Mouse (Mus musculus): ENCODE measurements around the gene Poldip3.
A peak's percentile ranks its signal among the peaks of the same experiment; 100 is the strongest.
"Not testable (repeated sequence)": the region's sequence is repeated elsewhere in the genome, so short reads cannot be mapped to it uniquely, and the experiment has no call there.

The Poldip3 gene

DNA sequence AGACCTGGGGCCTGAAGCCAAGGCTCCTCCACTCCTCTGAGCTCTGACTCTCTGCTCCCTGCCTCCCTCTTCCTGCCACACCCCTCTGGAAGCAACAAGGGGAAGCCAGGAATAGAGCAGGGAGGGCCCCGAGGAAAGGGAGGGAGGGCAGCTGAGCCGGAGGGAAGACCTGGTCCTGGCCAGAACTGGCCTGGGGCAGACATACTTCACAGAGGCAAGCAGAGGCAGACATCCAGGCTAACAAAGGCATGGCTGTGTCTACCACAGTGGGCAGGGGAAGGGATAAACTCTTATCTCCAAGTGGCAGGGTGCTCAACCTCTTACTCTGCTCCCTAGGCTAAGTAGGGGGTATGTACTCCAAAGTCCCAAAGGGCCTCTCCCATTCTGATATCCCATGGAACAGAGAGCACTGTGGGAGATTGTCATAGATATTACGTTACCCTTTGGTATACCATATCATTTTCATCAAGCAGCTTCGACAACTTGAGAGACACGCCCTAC lies 15.8 kb upstream of the Poldip3 start:
- peak; percentile 79 for DNase-seq

DNA sequence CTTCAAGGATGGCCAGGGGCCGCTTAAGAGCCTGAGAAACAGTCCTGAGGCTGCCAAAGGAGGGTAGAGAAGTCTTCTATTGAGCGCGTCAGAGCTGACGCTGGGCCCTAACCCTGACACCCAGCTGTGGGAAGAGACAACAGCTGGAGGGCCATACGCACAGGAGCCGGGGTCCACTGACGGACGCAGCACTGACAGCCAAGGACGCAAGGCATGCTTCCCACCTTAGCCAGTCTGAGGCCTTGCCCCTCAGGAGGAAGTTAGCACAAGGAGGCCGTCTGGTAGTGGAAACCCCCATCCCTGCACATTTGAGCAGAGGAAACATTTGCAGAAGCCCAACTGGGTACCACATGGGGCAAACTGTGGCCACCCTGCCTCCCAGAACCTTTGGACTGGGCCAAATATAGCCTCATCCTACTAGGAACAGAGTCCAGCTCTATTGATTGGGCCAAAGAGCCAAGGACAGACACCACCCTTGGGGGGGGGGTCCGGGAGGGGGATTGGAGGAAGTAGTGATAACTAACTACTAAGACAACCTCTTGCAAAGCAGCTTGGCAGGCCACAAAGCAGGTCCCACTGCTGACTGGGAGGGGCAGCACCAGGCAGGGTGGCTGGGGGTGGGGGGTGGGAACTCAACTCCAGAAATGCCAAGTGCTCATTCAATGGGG lies 13.8 kb upstream of the Poldip3 start:
- no peak for DNase-seq

DNA sequence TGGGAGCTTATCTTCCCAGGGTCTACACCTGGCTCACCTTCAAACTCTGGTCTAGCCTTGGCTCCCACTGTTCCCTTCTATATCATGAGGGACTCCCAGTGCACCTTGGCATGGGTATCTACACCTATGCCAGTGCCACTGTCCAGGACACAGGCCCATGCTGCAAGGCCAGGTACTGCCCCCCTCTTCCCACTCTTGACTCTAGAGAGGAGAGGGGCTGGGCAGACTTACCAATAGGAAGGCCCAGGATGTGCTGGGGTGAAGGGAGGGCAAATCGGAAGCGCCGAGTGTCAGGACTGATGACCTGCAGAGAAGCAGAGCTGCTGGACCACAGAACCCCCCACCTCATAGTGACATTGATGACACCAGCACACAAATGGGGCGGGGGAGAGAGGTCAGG lies 12.8 kb upstream of the Poldip3 start:
- DNase-seq = no peak

DNA sequence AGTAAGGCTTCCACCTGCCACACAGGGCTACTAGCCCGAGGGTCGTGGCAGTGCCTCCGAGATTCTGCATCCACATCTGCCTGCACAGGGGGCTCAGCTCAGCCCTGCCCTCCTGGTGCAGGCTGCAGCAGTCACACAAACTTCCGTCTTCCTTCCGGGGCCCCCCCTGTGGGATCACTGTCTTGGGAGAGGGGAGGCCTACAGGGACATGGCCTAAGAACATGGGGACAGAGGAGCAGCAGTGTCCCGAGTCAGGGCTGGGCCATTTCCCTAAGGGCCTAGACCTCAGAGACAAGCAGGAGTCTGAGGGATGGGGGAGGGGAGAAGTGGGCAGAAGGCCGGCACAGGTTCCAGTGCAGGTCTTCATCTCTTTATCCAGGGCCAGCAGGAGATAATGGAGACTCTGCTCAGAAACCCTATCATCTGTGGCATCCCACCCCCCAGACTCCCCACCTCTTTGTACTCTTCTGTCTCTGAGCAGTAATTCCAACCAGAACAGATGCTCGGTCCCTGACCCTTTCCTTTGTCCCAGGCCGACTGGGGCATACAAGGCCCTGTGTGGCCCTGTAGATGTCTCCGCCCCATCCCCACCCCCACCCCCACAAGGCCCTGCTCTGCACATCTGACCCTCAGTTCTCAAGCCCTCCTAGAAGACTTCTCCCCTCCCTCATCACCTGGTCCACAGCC lies 12.0 kb upstream of the Poldip3 start:
- no peak for DNase-seq

DNA sequence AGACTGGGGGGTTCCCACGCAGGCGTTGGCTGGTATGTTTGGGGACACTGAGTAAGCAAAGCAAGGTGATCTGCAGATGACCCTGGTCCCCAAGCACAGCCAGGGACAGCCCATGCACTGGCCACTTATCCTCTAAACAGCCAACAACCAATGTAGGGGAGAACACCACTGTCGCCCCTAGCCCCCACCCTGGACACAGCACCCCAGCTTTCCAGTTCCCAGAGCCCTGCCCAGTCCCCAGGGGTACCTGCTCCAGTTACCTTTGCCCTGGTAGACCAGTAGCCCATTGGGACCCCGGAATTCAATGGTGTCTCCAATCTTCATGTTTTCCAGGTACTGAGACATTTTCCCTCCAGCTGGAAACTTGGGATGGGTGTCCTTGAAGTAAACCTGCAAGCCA lies 11.4 kb upstream of the Poldip3 start:
- no peak for DNase-seq

DNA sequence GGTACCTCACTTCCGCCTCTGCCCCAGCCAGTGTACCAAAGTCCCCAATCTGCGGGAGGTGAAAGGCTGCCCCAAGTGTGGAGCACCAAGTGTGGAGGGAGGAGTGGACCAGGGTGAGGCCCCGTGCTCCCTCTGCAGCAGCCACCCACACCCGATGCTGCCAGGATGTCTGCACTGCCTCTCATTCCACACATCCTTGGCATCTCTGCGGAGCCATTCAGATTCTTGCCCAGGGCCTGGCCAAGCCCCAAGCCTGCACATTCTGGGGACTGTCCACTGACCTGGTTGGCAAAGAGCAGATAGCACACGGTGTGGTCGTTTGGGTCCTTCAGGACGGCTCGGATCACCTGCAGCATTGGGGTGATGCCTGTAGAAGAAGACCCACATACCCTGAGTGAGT lies 10.6 kb upstream of the Poldip3 start:
- peak; percentile 37 for DNase-seq

DNA sequence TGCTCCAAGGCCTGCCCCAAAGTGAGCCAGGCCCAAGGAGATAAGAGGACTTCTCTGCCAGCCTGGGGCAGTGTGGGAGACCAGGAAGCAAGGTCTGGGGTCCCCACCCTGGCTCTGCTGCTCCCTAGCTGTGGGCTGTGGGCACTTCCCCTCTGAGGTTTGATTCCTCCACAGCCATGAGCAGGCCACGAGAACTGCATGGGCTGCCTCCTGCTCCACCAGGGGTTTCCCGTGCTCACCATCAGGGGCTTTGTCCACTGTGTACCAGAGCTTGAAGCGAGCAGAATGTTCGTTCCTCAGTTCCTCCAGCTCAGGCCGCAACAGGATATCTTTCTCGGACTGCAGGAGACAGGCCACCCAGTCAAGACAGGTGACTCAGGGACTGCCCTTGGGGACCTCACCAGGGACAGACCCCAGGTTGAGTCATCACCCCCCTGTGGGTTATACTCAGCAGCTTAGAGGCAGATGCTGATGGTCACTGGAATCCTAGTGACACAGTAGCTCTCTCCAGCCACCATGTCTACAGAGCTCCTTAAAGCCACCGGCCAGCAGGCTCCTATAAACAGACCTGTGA lies 9.5 kb upstream of the Poldip3 start:
- DNase-seq = no peak

DNA sequence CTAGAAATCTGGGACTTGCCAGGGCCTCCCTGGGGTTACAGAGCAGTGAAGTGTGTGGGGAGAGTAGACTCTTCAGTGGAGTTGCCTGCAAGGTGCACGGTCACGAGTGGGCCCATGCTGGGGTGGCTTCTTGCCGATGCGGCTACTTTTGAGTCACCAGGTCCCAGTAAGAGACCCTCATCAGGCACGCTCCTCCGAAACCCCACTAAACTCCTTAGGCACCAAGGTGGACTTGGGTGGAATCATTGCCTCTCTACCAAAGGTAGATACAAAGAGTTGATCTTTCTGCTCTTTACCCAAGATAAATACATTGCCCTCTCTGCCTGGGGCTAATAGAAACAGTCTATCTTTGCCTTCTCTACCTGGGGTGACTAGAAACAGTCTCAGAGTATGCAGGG lies 8.5 kb upstream of the Poldip3 start:
- no peak for DNase-seq

DNA sequence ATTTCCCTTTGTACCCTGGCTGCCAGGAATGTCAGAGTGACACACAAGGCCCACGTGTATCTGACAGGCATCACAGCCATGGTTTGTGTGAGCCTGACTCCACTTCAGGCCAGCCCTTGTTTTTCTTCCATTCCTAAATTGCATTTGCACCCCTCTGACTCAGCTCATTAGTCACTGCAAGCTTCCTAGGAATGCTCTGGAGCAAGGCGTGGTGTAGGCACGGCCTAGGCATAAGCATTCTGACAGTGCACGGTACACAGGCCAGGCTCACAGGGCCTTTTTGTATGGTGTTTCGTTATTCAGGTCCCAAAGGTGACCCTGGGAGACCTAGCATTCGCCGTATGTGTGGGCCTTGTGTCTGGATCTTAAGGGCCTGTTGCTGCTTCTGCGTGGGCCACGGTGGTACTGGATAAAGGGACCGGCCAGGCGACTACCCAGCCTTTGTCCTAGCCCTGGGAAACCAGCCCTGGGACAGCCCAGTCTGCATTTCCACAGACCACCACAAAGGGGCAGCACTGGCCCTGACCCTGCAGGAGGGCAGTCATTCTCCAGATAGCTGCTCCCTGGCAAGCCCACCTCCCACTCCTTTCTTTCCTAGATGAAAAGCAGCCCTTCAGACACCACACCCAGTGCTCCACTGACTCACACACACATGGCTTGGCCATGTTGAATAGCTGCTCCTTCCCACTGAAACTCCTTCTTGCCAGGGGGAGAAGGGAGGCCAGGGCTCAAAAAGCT lies 7.9 kb upstream of the Poldip3 start:
- peak; percentile 80 for DNase-seq

DNA sequence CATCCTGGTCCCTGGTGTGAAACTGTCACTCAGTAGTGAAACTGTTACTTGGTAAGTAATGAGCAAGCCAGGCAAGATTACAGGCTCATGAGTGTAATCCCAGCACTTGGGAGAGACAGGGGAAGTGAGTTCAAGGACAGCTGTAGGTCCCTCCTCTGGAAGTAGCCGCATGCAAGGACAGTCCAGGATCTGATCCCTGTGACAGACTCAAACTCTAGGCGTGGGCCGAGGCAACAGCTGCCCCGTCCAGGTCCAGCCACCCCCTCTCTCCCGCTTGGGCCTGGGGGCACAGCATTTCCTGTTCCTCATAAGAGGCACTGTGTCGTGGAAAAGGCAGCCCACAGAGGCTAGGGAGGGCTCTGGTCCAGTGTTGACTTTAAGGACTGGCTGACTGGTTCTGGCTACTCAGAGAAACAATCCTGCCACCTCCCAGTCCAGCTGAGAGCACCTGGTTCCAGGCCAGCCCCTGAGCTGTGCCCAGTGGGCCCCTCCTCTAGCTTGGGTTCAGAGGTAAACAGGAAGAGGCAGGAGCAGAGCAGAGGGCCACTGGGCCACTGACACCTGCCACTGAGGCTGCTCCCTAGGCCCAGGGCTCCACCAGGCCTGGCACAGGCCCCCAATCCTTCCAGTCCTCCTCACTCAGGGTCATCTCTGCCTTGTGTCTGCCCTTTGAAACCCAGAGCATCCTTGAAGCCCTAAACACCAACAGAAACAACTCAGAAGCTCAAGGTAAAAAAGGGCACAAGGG lies 6.7 kb upstream of the Poldip3 start:
- no peak for DNase-seq

DNA sequence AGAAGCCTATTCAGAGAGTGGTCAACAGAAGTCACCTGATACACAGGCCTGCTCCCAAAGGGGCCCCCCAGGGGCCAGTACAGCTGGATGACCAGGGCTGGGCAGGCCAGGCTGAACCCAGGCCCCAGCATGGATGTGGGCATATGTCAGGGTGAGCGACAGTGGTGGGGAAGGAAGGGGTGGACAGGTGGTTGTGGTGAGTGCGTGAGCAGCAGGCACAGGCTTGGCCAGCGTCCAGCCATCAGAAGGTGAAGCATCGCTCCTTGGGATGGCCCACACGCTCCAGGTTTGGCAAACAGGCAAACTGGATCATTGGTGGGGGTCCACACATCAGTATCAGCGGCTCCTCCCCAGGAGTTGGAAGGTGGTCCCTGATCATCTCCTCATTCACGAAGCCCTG lies 5.1 kb upstream of the Poldip3 start:
- DNase-seq = no peak

DNA sequence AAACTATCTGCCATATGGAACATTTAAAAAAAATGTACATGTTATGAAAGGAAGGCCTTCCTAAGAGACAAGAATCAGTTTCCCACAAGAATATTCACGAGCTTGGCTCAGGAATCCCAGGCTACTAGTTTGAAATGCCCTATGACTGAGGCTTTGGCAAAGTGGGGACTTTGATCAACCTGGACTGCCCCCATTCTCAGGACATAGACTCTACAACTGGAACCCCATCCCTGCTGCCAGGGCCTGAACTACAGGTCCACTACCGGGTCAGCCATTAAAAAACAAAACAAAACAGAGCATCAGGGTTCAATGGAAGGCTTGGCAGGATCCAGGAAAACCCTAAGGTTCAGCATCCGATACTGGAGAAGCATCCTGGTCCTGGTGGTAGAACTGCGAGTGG lies 1.5 kb upstream of the Poldip3 start:
- DNase-seq = no peak

DNA sequence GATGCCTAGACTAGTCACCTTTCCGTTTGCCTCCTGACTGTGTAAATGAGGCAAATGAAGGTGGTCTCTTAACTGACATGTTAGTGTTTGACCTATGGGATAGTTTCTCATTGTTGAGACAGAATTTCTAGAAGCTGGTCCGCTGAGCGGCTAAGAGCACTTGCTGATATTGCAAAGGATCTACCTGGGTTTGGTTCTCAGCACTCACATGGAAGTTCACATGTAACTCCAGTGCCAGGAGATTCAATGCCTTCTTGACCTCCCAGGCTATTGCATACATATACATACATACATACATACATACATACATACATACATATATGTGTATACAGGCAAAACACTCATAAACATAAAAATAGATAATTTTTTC lies 874 bp upstream of the Poldip3 start:
- no peak for DNase-seq

DNA sequence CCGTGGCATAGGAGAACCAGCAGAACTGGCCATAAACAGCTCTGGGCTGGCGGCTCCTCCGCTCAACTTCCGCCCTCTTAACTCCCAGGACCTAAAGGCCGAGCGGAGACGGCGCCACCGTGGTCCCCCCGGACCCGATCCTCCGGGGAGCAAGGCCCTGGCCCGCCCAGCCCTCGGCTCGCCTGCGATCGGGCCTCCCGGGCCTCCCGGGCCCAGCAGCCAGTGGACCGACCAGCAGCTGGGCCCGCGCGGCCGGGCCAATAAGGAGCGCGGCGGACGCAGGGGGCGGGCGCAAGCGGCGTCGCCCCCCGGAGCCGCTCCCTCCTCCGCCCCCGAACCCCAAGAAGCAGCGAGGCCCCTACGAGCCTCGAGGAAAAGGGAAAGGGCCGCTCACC lies 386 bp downstream of the Poldip3 start:
- no peak for DNase-seq

DNA sequence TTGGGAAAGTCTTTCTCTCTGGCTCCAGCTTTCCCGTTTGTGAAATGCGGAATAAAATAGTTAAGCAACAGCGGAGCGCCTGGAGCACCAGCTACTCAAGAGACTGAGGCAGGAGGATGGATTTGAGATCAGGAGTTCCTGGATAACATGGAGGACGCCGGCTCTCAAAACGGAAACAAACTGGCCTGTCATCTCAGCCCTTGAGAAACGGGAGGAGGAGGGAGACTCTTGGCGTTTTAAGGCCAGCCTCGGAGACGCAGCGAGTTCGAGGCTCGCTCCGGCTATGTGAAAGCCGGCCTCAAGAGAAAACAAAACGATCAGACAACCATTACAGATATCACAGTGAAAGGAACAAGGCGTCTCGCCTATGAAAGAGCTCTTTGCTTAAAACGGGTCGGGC lies 789 bp downstream of the Poldip3 start:
- DNase-seq = no peak

DNA sequence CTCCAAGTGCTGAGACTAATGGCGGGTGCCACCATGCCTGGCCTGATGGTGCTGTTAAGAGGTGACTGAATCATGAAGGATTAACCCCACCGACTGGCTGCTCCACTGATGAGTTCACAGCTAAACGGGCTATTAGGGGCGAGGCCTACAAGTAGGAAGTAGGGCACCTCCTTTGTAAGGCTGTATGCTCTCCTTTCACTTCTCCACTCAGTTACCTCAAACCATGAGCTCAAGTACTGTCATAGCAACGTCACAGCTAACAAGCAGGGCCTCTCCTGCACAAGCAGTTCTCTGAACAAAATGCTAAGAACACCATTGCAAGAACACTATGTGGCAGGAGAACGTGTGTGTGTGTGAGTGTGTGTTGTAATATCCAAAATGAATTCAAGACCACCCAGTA lies 3.6 kb downstream of the Poldip3 start:
- DNase-seq = no peak

DNA sequence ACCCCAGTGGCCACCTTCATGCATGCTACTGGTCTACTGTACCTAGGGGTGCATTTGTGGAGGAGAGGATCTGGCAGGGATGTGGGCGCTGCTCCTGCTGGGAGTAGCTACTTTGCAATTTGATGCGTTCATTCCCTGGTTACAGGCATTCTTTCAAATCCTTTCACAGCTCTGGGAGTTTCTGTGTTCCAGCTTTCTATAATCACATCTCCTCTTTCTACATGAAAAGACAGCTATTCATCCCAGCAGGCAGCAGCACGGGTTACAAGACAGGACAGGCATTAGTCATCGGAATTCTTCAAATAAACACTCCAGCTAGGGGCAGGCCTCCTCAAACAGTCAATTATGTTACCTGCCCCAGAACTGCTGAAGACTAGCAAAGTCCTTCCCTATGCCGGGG lies 6.3 kb downstream of the Poldip3 start:
- no peak for DNase-seq

DNA sequence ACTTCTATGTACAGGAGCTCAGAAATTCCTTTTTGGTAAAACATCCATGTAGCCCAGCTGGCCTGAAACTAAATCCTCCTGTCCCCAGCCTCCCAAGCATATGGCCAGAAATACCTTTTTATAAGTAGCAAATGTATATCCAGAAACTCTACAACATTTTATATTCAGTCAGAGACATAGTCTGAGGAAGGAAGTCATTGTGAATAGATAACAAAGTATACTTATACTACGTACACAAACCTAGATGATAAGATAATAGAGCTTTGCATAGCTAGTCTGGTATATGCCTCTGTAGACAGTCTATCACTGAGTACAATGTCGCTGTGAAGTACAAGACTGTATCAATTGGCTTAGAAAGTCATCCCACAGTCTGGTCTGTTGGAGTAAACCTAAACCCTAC lies 13.5 kb downstream of the Poldip3 start:
- DNase-seq = no peak

DNA sequence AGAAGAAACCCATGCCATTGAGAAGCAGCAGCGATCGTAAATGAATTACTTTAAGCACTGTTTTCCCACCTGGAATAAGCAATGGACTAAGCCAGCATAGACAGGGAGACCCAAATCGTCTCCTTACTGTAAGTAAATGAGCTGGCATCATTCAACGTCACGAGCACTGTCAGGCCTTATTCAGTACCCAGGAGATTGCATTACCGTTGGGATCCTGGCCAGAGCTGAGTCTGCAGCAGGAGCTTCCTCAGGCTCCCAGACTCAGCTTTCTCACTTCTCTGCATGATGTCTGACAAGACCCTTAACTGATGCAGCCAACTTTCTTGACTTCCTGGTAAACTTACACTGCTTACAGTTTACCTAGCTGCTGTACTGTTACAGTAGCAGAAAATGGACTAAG lies 14.5 kb downstream of the Poldip3 start:
- DNase-seq = no peak

DNA sequence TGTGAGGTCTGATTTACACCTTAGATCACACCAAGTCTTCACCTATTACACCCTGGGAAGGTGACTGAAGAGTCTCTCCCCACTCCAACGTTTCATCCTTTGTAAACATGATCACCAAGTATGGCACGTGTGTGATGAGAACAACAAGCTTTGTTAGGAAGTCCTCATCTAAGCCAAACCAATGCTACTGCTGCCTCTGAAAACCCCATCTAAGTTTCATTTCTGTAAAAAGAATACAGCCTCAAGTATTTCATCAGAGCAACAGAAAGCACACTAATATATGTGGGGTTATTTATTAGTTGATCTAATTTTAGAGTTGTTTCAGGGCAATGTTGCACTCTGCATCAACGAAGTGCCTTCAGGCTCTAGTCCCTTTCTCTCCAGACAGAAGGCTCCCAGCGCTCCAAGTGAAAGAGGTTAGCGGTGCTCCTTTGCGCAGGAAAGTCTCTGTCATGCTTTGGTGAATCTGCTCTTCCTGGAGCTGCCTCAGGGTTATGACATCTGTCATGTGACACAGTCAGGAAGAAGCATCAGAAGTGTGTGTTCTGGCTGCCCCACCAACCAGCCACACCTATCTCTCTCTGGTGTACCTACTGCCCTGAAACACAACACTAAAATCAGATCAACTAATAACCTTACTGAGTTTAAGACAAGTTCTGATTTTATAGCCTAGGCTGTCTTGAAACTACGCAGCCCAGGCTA lies 19.5 kb downstream of the Poldip3 start:
- DNase-seq = no peak

DNA sequence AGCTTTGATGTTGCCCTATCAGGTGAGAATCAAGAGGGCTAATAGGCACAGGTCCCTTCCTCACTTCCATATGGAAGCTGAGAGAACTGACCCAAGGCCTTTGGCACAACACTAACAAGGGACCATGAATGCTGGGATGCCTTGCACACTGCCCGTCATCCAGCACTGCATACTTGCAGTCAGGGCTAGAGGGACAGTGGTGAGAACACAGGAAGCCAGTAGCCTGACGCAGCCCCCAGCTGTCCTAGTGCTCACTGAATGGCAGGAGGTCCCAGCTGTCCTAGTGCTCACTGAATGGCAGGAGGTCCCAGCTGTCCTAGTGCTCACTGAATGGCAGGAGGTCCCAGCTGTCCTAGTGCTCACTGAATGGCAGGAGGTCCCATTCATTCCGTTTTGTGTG lies 22.1 kb downstream of the Poldip3 start:
- DNase-seq = not testable (repeated sequence)

DNA sequence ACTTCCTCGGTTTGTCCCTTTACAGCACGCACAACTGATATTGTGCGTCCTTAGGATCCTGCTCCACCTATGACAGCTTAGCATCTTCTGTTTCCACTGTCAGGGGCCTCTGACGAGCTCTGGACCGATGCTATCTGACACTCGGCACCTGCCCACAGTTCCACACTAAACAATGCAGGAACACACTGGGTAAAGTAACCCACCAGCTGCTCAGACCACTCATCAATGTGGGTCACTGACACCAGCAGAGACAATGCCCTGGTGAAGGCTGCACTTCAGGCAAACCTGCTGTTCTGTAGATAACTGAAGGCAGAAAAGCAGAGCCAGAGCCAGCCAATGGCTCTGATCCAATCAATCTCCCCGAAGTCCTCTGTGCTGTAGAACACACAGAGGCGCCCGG lies 22.6 kb downstream of the Poldip3 start:
- no peak for DNase-seq
